Mouse (Mus musculus) C2C12 (cell line): ENCODE data around the gene Rcc2. TPM values are rescaled to one million over a fixed set of nuclear protein-coding genes. Genes with fewer than 3 reads are reported as not detected.
A peak's percentile ranks its signal among the peaks of the same experiment; 100 is the strongest.

Experiments
- H3K27me3 ChIP-seq: one replicate; pipeline ENCODE4 v1.6.1; 2011; ENCODE audit not compliant: control insufficient read depth, insufficient read depth, insufficient read length
- H3K36me3 ChIP-seq: one replicate; pipeline ENCODE4 v1.6.1; 2011; ENCODE audit not compliant: control insufficient read depth, insufficient read depth
- H3K4me3 ChIP-seq: one replicate; pipeline ENCODE4 v1.5.1; 2011; ENCODE audit warnings: mild to moderate bottlenecking, control low read depth; ENCODE audit not compliant: poor library complexity, insufficient read depth, severe bottlenecking
- H3K79me2 ChIP-seq: one replicate; pipeline ENCODE4 v1.6.1; 2011; ENCODE audit not compliant: control insufficient read depth, insufficient read depth
- H3K79me3 ChIP-seq: one replicate; pipeline ENCODE4 v1.6.1; 2011; ENCODE audit warnings: low read depth, control low read depth
- H3ac ChIP-seq: one replicate; pipeline ENCODE3; 2011; ENCODE audit warnings: low read depth; ENCODE audit not compliant: control insufficient read depth, insufficient read length
- CEBPB ChIP-seq: IDR thresholded peaks from one replicate; pipeline ENCODE4 v1.6.1; 2011; ENCODE audit warnings: low read depth, mild to moderate bottlenecking, control low read depth, moderate library complexity
- CTCF ChIP-seq: IDR thresholded peaks from one replicate; pipeline ENCODE4 v1.5.1; 2011; ENCODE audit not compliant: control insufficient read depth, insufficient read depth, insufficient read length
- FOSL1 ChIP-seq: IDR thresholded peaks from one replicate; pipeline ENCODE4 v1.8.0; 2011; ENCODE audit warnings: mild to moderate bottlenecking, low read length; ENCODE audit not compliant: poor library complexity, insufficient read depth, severe bottlenecking
- MAX ChIP-seq: IDR thresholded peaks from one replicate; pipeline ENCODE4 v1.6.1; 2011; ENCODE audit warnings: mild to moderate bottlenecking, control low read depth
- MYOD1 ChIP-seq: IDR thresholded peaks from one replicate; pipeline ENCODE4 v1.6.1; 2011; ENCODE audit warnings: low read depth; ENCODE audit not compliant: control insufficient read depth, insufficient read length
- MYOG ChIP-seq: IDR thresholded peaks from one replicate; pipeline ENCODE4 v1.6.1; 2011; ENCODE audit not compliant: control insufficient read depth, insufficient read length; ENCODE audit errors: extremely low read depth
- USF1 ChIP-seq: IDR thresholded peaks from one replicate; pipeline ENCODE4 v1.6.1; 2011; ENCODE audit warnings: low read depth, mild to moderate bottlenecking, control low read depth, moderate library complexity
- polyA plus RNA-seq: library from polyadenylated mRNA; unstranded; fragments of >200 nt; fragmentation: generic; extraction: Trizol; gene quantifications from one replicate; pipeline ENCODE4 v1.2.1, GENCODE M21; 2012; ENCODE audit warnings: missing spikeins

Gene Rcc2
- polyA plus RNA-seq, 1 experiment = 213 TPM

- no peaks in the 10 kb centered on the region for H3K79me2 ChIP-seq
- H3K79me3 ChIP-seq = no peaks in the 10 kb centered on the region
- TF ChIP-seq CTCF = peak; percentile 83
- TF ChIP-seq MYOD1 = no peak
- no peak for TF ChIP-seq CEBPB
- no peak for TF ChIP-seq MYOG
- H3K4me3 ChIP-seq = no peak overlapping the region
- H3K36me3 ChIP-seq = no peaks in the 10 kb centered on the region
- H3K27me3 ChIP-seq = peaks cover 9% of the 10 kb centered on the region
- no peak overlapping the region for H3ac ChIP-seq
Measured at GRCm38 (mm10) chr4:140744654-140745053, 44.3 kb downstream of the Rcc2 start.

- peaks cover 5% of the 10 kb centered on the region for H3K27me3 ChIP-seq
- H3K4me3 ChIP-seq = no peak overlapping the region
- H3ac ChIP-seq = no peak overlapping the region
- no peaks in the 10 kb centered on the region for H3K79me3 ChIP-seq
- H3K36me3 ChIP-seq = no peaks in the 10 kb centered on the region
- no peak for TF ChIP-seq CEBPB
- no peak for TF ChIP-seq MYOG
- TF ChIP-seq MYOD1 = no peak
- TF ChIP-seq MAX = no peak
- TF ChIP-seq CTCF = no peak
- no peak for TF ChIP-seq USF1
- no peak for TF ChIP-seq FOSL1
- H3K79me2 ChIP-seq = no peaks in the 10 kb centered on the region
Measured at GRCm38 (mm10) chr4:140747978-140748377, 47.6 kb downstream of the Rcc2 start.

- H3K79me3 ChIP-seq = no peaks in the 10 kb centered on the region
- H3K4me3 ChIP-seq = no peak overlapping the region
- TF ChIP-seq USF1 (peak; percentile 17), MYOG (no peak)
- H3K79me2 ChIP-seq = no peaks in the 10 kb centered on the region
- H3K36me3 ChIP-seq = no peaks in the 10 kb centered on the region
- no peaks in the 10 kb centered on the region for H3K27me3 ChIP-seq
- no peak overlapping the region for H3ac ChIP-seq
Measured at GRCm38 (mm10) chr4:140750328-140750727, 50.0 kb downstream of the Rcc2 start.

GRCm38 (mm10) chr4:140753366-140753765 is 53.0 kb downstream of the Rcc2 start:
- Histone ChIP-seq H3K4me3 (no peak overlapping the region), H3K79me2 (no peaks in the 10 kb centered on the region), H3K27me3 (no peaks in the 10 kb centered on the region), H3ac (no peak overlapping the region), H3K79me3 (no peaks in the 10 kb centered on the region), H3K36me3 (no peaks in the 10 kb centered on the region)
- no peak for TF ChIP-seq USF1
- TF ChIP-seq CTCF = no peak
- TF ChIP-seq CEBPB = no peak
- TF ChIP-seq MYOD1 = no peak
- TF ChIP-seq MAX = no peak
- TF ChIP-seq FOSL1 = no peak
- TF ChIP-seq MYOG = no peak

- TF ChIP-seq CTCF (no peak), MYOG (no peak), USF1 (no peak), FOSL1 (no peak), CEBPB (no peak), MAX (no peak), MYOD1 (no peak)
- Histone ChIP-seq H3K27me3 (no peaks in the 10 kb centered on the region), H3K79me2 (no peaks in the 10 kb centered on the region), H3K36me3 (no peaks in the 10 kb centered on the region), H3K4me3 (no peak overlapping the region), H3K79me3 (no peaks in the 10 kb centered on the region), H3ac (no peak overlapping the region)
Measured at GRCm38 (mm10) chr4:140755811-140756210, 55.5 kb downstream of the Rcc2 start.

GRCm38 (mm10) chr4:140761601-140762000 is 61.3 kb downstream of the Rcc2 start:
- no peak for TF ChIP-seq USF1
- no peak for TF ChIP-seq CTCF
- TF ChIP-seq CEBPB = no peak
- no peak for TF ChIP-seq MYOD1
- no peak for TF ChIP-seq MAX
- no peak for TF ChIP-seq FOSL1
- no peak for TF ChIP-seq MYOG
- Histone ChIP-seq H3K27me3 (peaks cover under 1% of the 10 kb centered on the region), H3ac (no peak overlapping the region), H3K36me3 (no peaks in the 10 kb centered on the region), H3K79me2 (no peaks in the 10 kb centered on the region), H3K79me3 (no peaks in the 10 kb centered on the region), H3K4me3 (no peak overlapping the region)
